Mouse (Mus musculus): ENCODE data around the gene Med12l.

Gene Med12l

DNA sequence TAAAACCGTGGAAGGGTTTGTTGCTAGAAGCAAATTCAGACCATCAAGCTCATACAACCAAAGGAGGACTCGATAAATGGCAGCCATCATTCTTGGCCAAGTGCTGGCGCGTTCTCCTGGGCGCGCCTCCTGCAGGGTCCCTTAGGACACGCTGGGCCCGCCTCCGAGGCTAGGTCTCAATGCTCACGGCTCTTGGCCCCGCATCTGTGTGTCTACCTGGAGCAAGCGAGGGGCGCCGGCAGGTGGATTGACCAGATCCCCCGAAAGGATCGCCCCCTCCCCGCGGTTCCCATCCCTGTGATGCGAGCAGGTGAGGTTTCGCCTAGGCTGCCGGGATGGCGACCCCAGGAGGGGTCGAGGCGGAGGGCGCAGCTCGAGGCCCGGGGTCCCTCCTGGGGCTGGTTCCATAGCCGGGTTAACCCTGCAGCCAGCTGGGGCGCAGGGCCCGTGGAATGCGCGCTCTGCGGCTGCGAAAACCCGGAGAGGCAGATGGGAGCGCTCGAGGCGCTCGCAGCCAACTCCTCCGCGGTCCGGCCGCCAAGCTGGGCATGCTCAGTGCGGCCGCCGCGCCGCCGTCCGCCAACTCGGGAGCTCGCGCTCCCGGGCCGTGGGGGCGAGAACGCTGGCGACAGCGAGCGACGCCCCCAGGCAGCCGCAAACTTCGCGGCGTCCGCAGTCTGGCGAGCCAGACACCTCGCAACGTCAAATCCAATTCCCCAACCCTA is at the start of gene Med12l:
Med12l (plus strand) TSS at position 555 of the 725 bp plus-strand sequence.
- DNase-seq (ENCODE audit: low spot score in 2 of 2), result peak; percentile 62 to 75

GRCm38 (mm10) chr3:58961166-58961565 is 44.5 kb upstream of the Med12l start:
- DNase-seq (ENCODE audit: low spot score in 2 of 2), result no peak

DNA sequence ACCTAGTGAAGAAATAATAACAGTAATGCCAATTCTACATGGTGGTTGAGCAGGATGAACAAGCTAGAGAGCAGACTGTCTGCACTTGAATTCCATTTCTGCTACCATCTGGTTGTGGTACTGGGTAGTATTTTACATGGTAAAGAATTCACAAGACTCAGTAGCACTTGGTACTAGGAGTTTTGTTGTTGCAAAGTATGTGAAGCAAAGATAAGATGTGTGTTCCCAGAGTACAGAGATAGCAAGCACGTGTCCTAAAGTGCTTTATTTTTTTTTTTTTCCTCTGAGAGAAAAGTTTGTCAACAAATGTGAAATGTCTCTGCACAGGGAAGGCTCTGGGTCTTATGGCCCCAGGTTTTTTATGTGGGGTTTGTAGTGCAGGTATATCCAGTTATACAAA is 28.2 kb upstream of the Med12l start:
- DNase-seq (ENCODE audit: low spot score in 2 of 2), result no peak

DNA sequence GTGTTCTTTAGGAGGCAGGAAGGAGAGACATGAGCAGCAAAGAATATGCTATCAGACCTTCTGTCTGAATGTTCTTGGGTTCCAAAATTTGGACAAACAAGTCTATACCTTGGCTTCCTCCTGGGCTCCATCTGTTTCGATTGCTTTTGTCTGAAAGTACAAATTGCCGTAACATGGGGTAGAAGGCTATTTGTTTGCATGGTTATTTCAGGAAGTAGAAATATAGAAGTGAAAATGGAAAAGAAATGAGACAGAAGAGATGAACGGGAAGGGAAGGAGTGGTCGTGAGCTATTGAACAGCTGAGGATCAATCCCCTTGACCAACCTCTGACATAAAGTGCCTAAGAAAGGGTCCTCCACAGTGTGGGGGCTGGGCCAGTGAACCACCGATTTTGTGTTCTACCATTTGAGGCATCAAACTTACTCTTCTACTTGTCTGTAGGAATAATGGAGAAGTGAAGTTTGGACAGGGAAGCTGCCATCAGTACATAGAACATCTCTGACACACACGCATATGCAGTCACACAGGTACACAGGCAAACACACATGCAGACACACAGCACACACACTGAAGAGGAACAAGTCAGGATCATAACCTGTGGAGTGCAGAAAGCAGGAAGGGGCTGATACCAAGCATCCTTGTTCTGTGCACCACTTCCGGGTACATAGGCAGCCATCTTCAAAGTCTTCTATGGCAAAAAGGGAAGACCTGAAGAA is 27.6 kb upstream of the Med12l start:
- DNase-seq (ENCODE audit: low spot score in 2 of 2), result no peak

DNA sequence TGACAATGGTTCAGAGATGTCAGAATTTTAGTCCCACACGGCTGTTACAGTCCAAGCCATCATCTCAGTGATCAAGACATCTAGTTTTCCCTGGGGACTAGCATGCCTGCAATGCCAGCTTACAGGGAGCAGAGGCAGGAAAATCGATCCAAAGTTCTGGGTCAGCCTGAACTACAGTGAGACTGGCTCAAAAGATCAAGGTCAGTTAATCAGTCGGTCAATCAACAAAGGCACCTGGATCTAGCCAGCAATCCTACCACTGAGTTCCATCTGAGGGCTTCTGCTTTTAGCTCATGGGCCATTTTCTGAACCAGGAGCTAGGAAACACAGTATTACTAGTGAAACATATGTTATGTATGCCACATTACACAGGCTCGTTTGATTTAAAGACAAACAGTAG is 25.0 kb upstream of the Med12l start:
- DNase-seq (ENCODE audit: low spot score in 2 of 2), result no peak

GRCm38 (mm10) chr3:58982896-58983837 is 22.5 kb upstream of the Med12l start:
- peak; percentile 12 to 44 for DNase-seq (ENCODE audit: low spot score in 2 of 2)

DNA sequence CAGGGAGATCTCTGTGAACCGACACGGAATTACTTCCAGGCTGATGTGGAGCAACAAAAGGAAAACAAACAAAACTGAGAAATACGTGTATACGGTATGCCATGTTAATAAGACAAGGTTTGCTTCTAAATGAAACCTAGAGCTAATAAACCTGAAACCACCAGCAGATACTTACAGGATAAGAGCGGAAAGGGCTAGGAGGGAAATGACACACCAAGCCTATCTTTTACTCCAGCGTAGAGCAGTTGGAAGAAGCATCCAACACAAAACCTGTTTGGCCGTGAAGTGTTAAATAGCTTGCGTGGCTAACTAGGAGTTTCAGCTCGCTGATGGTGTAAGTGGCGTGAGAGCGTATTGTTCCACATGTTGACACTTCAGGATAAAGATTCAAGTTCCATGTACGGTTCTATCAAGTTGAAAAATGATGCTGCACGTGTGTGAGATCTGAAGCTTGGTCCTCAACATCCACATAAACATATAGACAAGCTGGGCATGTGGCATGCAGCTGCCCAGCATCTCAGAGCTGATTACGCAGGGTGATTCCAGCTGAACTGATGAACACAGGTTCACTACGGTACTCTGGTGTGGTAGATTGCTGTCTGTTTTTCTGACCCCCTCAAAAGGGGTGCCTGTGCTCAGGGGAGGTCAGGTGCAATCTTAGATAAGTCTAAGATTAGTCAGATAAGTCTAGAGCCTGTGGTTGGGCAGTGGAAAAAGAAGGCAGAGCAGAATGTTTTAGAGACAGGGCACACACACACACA is 21.6 kb upstream of the Med12l start:
- no peak for DNase-seq (ENCODE audit: low spot score in 2 of 2)

DNA sequence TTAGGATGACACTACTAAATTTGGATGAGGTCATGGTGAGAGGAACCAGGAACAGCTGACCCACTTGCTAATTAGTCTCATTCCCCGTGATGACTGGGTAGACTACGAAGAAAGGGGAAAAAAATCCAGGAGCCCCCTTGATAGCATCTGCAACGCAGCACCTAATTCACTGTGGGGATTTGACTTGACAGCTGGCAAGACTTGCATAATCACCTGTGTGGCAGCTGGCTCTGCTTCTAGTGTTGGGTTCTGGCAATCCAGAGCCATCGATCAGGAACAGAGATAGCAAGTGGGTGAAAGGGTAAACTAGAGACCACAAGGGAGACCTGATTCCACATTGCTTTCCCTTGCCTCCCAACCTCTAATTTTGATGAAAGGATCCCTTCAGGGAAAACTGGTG is 19.8 kb upstream of the Med12l start:
- no peak for DNase-seq (ENCODE audit: low spot score in 2 of 2)

- DNase-seq (ENCODE audit: low spot score in 2 of 2), result no peak
Measured at GRCm38 (mm10) chr3:58989374-58989773, 16.3 kb upstream of the Med12l start.

DNA sequence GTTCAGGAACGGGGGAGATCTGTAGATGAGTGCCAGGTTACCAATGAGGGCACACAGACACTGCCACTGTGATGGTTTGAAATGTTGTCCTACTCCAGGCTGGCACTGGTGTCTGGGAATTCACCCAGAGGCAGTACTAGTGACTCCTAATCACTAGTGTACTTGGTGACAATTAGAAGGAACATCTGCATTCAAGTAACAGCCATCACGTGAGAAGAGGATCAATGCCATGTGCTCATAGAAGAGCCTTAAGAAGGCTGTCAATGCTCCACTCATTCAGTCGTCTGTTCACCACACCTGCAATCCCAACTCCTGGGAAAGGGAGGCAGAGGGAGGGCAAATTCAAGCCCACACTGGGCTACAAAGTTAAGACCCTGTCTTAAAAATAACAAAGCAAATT is 15.1 kb upstream of the Med12l start:
- no peak for DNase-seq (ENCODE audit: low spot score in 2 of 2)

DNA sequence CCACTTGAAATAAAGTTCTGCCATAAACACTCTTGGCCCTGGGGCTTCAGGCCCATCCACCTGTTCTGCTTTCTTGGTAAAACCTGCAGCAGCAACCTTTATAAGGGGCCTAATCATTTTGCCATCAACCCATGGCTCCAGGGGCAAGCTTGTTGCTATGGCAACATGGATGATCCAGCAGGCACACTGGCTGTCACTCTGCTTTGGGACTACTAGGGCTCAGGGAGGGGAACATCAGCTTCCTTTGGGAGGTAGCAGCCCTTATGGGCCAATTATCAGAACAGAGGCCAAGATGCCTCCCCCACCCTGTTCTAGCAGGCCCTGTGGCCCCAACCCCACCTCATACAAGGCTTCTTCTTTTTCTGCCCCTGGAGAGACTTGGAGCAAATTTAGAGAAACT is 13.5 kb upstream of the Med12l start:
- DNase-seq (ENCODE audit: low spot score in 2 of 2), result no peak

DNA sequence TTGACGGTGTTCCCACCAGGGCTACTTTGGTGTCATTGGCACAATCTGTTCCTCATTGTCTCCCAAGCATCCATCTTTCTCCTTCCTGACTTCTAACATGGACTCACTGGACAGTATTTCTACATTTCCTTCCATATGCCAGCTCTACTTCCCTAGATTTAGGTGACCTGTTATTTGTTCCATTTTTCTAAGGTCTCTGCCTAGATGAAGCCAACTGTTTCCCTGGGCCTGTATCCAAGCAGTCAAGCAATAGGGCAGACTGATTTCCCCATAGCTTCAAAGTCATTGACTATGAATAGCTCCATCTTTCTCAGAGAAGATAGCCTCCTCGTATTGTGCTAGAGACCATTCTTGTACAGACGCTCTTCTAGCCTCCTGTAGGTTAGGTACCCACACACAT is 12.0 kb upstream of the Med12l start:
- no peak for DNase-seq (ENCODE audit: low spot score in 2 of 2)

DNA sequence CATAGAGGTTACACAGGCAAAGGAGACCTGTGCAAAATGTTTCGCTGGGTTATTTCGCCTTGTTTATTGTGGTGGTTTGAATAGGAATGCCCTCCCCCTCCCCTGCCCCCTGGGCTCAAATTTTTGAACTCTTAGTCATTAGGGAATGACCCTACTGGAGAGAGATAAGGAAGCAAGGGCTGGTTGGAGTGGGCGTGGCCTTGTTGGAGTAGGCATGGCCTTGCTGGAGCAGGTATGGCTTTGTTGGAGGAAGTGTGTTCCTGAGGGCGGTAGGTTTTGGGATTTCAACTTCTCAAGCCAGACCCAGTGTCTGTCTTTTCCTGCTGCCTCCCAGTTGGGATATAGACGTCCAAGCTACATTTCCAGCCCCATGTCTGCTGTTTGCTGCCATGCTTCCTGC is 1.9 kb upstream of the Med12l start:
- no peak for DNase-seq (ENCODE audit: low spot score in 2 of 2)

- no peak for DNase-seq (ENCODE audit: low spot score in 2 of 2)
Measured at GRCm38 (mm10) chr3:59005996-59006730, 538 bp downstream of the Med12l start.

- DNase-seq (ENCODE audit: low spot score in 2 of 2), result peak; percentile 77 to 78
Measured at GRCm38 (mm10) chr3:59006731-59007441, 1.3 kb downstream of the Med12l start.

GRCm38 (mm10) chr3:59010276-59010675 is 4.7 kb downstream of the Med12l start:
- DNase-seq (ENCODE audit: low spot score in 2 of 2), result no peak

GRCm38 (mm10) chr3:59015698-59016412 is 10.2 kb downstream of the Med12l start:
- no peak for DNase-seq (ENCODE audit: low spot score in 2 of 2)

DNA sequence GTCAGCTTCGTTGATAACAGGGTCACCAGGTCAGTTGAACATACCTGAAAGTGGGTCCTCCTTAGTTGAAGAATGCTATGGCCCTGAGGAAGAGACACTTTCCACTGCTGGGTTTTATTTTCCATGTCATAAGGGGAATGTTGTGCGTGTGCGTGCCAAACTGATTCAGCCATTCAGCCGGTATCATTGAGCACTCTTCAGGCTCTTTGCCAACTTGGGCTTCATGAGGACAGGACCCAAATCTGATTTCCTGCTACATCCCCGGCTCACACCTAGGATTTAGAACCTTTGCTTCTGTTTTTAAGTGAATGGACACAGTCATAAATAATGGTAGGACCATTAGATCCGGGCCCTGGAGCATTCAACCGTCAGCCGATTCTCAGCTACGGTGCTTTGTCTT is 10.9 kb downstream of the Med12l start:
- no peak for DNase-seq (ENCODE audit: low spot score in 2 of 2)

- DNase-seq (ENCODE audit: low spot score in 2 of 2), result no peak
Measured at GRCm38 (mm10) chr3:59021236-59021635, 15.6 kb downstream of the Med12l start.

- no peak for DNase-seq (ENCODE audit: low spot score in 2 of 2)
Measured at GRCm38 (mm10) chr3:59022251-59022650, 16.6 kb downstream of the Med12l start.
